Mouse (Mus musculus): ENCODE data around the gene Gm10778. TPM values are rescaled to one million over a fixed set of nuclear protein-coding genes. Genes with fewer than 3 reads are reported as not detected.

The Gm10778 gene
- polyA plus RNA-seq, 2 experiments from 2014 or later: 7.1 to 7.5 TPM

Other genes with a start within 250 kb of the Gm10778 start
- gene Nfic, start 193.4 kb upstream of the Gm10778 start, polyA plus RNA-seq (2017; shearing (Covaris generic)): 10 to 100 TPM; 14.2 to 19.2 TPM
- gene Celf5, start 166.3 kb upstream of the Gm10778 start, polyA plus RNA-seq (2017; shearing (Covaris generic)): 1 to 10 TPM in 1 of 2 experiments, under 1 TPM in 1; 0.53 to 1.1 TPM
- gene Ncln, start 152.7 kb upstream of the Gm10778 start, polyA plus RNA-seq (2017; shearing (Covaris generic)): 10 to 100 TPM; 41.9 to 63.2 TPM
- gene S1pr4, start 148.9 kb upstream of the Gm10778 start, polyA plus RNA-seq (2017; shearing (Covaris generic)): 10 to 100 TPM; 53.2 to 76.8 TPM
- gene Gna15, start 124.8 kb upstream of the Gm10778 start, polyA plus RNA-seq (2017; shearing (Covaris generic)): 10 to 100 TPM; 28.5 to 31.9 TPM
- 10 to 100 TPM; 28.5 to 42.5 TPM for gene Gna11, start 103.9 kb upstream of the Gm10778 start, polyA plus RNA-seq (2017; shearing (Covaris generic))
- 100 to 1,000 TPM; 103 to 139 TPM for gene Aes, start 89.6 kb upstream of the Gm10778 start, polyA plus RNA-seq (2017; shearing (Covaris generic))
- under 1 TPM in 1 of 2 experiments, not detected in 1; 0.78 TPM for gene Tle2, start 74.5 kb upstream of the Gm10778 start, polyA plus RNA-seq (2017; shearing (Covaris generic))
- 1 to 10 TPM in 1 of 2 experiments, not detected in 1; 2.8 TPM for gene Tle6, start 48.0 kb upstream of the Gm10778 start, polyA plus RNA-seq (2017; shearing (Covaris generic))
- 1 to 10 TPM; 3.6 to 3.8 TPM for gene BC025920, start 42.8 kb upstream of the Gm10778 start, polyA plus RNA-seq (2017; shearing (Covaris generic))
- gene Sirt6, start 21.3 kb upstream of the Gm10778 start, polyA plus RNA-seq (2017; shearing (Covaris generic)): 10 to 100 TPM; 24.1 to 26.8 TPM
- gene Ankrd24, start 20.5 kb upstream of the Gm10778 start, polyA plus RNA-seq (2017; shearing (Covaris generic)): 1 to 10 TPM; 1.2 to 3.8 TPM
- 10 to 100 TPM; 18.0 to 19.1 TPM for gene Zfp433, start 55.8 kb downstream of the Gm10778 start, polyA plus RNA-seq (2017; shearing (Covaris generic))
- 1 to 10 TPM; 8.6 to 9.7 TPM for gene Gm3055, start 122.1 kb downstream of the Gm10778 start, polyA plus RNA-seq (2017; shearing (Covaris generic))
- gene Gm4767, start 163.1 kb downstream of the Gm10778 start, polyA plus RNA-seq (2017; shearing (Covaris generic)): 1 to 10 TPM; 4.5 to 5.6 TPM
- gene Gm32687, start 214.9 kb downstream of the Gm10778 start, polyA plus RNA-seq (2017; shearing (Covaris generic)): 10 to 100 TPM; 10.5 to 12.7 TPM

Data from CD4-positive, CD25-positive, alpha-beta regulatory T cell, adult 4 months (primary cell).